Mouse (Mus musculus): ENCODE measurements around the gene Slc23a4.

DNA sequence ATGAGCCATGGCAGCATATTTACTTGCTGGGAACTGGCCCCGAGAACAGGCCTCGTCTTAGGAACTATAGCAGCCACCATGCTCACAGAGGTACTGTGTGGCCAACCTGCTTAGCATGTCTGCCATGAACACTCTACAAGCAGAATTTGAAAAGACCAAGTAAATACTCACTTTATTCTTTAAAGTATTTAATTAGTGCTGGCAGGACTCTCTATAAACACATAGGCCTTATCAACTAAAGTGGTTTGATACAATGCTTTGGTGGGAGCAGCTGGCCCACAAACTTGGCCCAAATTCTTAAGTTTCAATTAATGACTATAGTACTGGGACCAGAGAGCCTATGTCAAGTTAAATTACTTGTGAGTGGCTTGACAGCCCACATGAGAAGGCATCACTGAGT lies 39.8 kb upstream of the Slc23a4 start:
- TF ChIP-seq POLR2A (IDR thresholded peaks at IDR 0.05; ENCODE audit: insufficient read length, low read depth) (no peak), POLR2AphosphoS2 (IDR thresholded peaks at IDR 0.05; ENCODE audit: insufficient read length, low read depth) (no peak), MAX (IDR thresholded peaks at IDR 0.05; ENCODE audit: low read depth) (no peak), CEBPB (IDR thresholded peaks at IDR 0.05; ENCODE audit: insufficient read depth, poor library complexity, severe bottlenecking) (no peak), MYOD1 (IDR thresholded peaks at IDR 0.05; ENCODE audit: control insufficient read depth in 1 of 3, insufficient read length in 2 of 3, low read depth in 2 of 3) (no peak), USF1 (IDR thresholded peaks at IDR 0.05; ENCODE audit: low read depth) (no peak), TCF12 (IDR thresholded peaks at IDR 0.05; ENCODE audit: insufficient read depth, poor library complexity, severe bottlenecking) (no peak), REST (IDR thresholded peaks at IDR 0.05; ENCODE audit: insufficient read depth, insufficient read length) (no peak), E2F4 (IDR thresholded peaks at IDR 0.05; ENCODE audit: insufficient read depth) (no peak), SRF (IDR thresholded peaks at IDR 0.05; ENCODE audit: control insufficient read depth, insufficient read length, low read depth) (no peak)

Data from myocyte (in vitro differentiated cells).